Mouse (Mus musculus) kidney, postnatal 0 days (tissue): ENCODE results near the gene Klhl22. TPM values are rescaled to one million over a fixed set of nuclear protein-coding genes. Genes with fewer than 3 reads are reported as not detected.

ENCODE experiments used
- ATAC-seq: fragments of 200-750 bp; cut with Nextera tagmentation; replicated peaks from 2 replicates; pipeline ENCODE4 v1.8.0; 2017; ENCODE audit warnings: low read depth, moderate number of reproducible peaks, moderate TSS enrichment, moderate library complexity; ENCODE audit not compliant: low FRiP score
- DNase-seq: peaks from one replicate; pipeline ENCODE4 v3.0.0-alpha.2; 2016; ENCODE audit warnings: low spot score
- H3K27ac ChIP-seq: fragments of 300-500 bp; sonication (generic); 2 replicates; pipeline ENCODE4 v1.5.1; 2014; ENCODE audit warnings: mild to moderate bottlenecking
- H3K27me3 ChIP-seq: fragments of 300-500 bp; sonication (generic); 2 replicates; pipeline ENCODE4 v1.6.1; 2014; ENCODE audit warnings: low read length, mixed read lengths; ENCODE audit not compliant: insufficient read depth
- H3K36me3 ChIP-seq: fragments of 300-500 bp; sonication (generic); 2 replicates; pipeline ENCODE4 v1.6.1; 2014; ENCODE audit warnings: low read length, mixed read lengths; ENCODE audit not compliant: insufficient read depth
- H3K4me1 ChIP-seq: fragments of 300-500 bp; sonication (generic); replicated peaks from 2 replicates; pipeline ENCODE4 v1.6.1; 2014; ENCODE audit warnings: antibody characterized with exemption, low read length, mixed read lengths; ENCODE audit not compliant: insufficient read depth
- H3K4me2 ChIP-seq: fragments of 300-500 bp; sonication (generic); 2 replicates; pipeline ENCODE4 v1.6.1; 2014; ENCODE audit warnings: mild to moderate bottlenecking, low read length, moderate library complexity, mixed read lengths
- H3K4me3 ChIP-seq: fragments of 300-500 bp; sonication (generic); replicated peaks from 2 replicates; pipeline ENCODE4 v1.5.1; 2014; ENCODE audit warnings: low read depth, low read length
- H3K9ac ChIP-seq: fragments of 300-500 bp; sonication (generic); 2 replicates; pipeline ENCODE4 v1.6.1; 2014; ENCODE audit warnings: low read depth, low read length
- H3K9me3 ChIP-seq: fragments of 300-500 bp; sonication (generic); replicated peaks from 2 replicates; pipeline ENCODE4 v1.6.1; 2016; ENCODE audit warnings: low read length, inconsistent platforms, mixed read lengths
- CTCF ChIP-seq: IDR thresholded peaks from 2 replicates; pipeline ENCODE4 v1.5.1; 2016; ENCODE audit warnings: antibody characterized with exemption, low read depth, mild to moderate bottlenecking, moderate library complexity
- WGBS: fragments of 180-500 bp; shearing (Covaris S2); extraction: QIAGEN DNeasy Blood & Tissue Kit; methylation state at CpG from one replicate; pipeline ENCODE4 v1.1.7; 2014; 5-methylcytosine and 5-hydroxymethylcytosine counted together
- polyA plus RNA-seq: library from polyadenylated mRNA; unstranded; fragments of >200 nt; fragmentation: Nextera tagmentation; extraction: Ambion mirVana; gene quantifications from 2 replicates; pipeline ENCODE4 v1.2.1, GENCODE M21; 2015

The Klhl22 gene
- polyA plus RNA-seq = 39.3 and 42.8 TPM in 2 replicates

- Histone ChIP-seq H3K27me3 (no peaks in the 10 kb centered on the region), H3K4me2 (peak within 1 kb of the TSS; percentile 87), H3K4me1 (peaks cover 9% of the 10 kb centered on the region), H3K4me3 (peak within 1 kb of the TSS; percentile 52), H3K27ac (peak within 1 kb of the TSS; percentile 82), H3K36me3 (no peaks in the 10 kb centered on the region), H3K9me3 (no peaks in the 10 kb centered on the region), H3K9ac (peak within 1 kb of the TSS; percentile 77)
- DNase-seq = peak; percentile 92
- peak; percentile 19; the same call in 1 of the 2 replicates for TF ChIP-seq CTCF
- peak; percentile 91 for ATAC-seq
- WGBS = 2% methylated on average over 24 of the region's 28 CpGs
Measured at GRCm38 (mm10) chr16:17759344-17759773, at the start of gene Klhl22. Gene Klhl22 (plus strand): TSS chr16:17759618.

- Histone ChIP-seq H3K4me3 (no peak overlapping the region), H3K4me1 (peaks cover 8% of the 10 kb centered on the region), H3K27me3 (no peaks in the 10 kb centered on the region), H3K36me3 (no peaks in the 10 kb centered on the region; the same call in 1 of the 2 replicates), H3K9me3 (no peaks in the 10 kb centered on the region), H3K4me2 (no peak overlapping the region), H3K9ac (no peak overlapping the region), H3K27ac (no peak overlapping the region)
- ATAC-seq (no peak), DNase-seq (no peak)
- WGBS = 75% methylated on average over 1 of the region's 1 CpGs
- TF ChIP-seq CTCF = no peak
Measured at GRCm38 (mm10) chr16:17717791-17718190, 41.6 kb upstream of the Klhl22 start.

- Histone ChIP-seq H3K36me3 (no peaks in the 10 kb centered on the region; the same call in 1 of the 2 replicates), H3K4me1 (peaks cover 8% of the 10 kb centered on the region), H3K4me3 (no peak overlapping the region; the same call in 1 of the 2 replicates), H3K9ac (peak overlapping the region; percentile 91; the same call in 1 of the 2 replicates), H3K27ac (no peak overlapping the region), H3K4me2 (peak overlapping the region; percentile 94), H3K9me3 (no peaks in the 10 kb centered on the region), H3K27me3 (no peaks in the 10 kb centered on the region)
- no peak for DNase-seq
- no peak for ATAC-seq
- no peak for TF ChIP-seq CTCF
- WGBS = 61% methylated on average over 9 of the region's 9 CpGs
Measured at GRCm38 (mm10) chr16:17721114-17721808, 38.2 kb upstream of the Klhl22 start.

- no peaks in the 10 kb centered on the region for H3K27me3 ChIP-seq
- ATAC-seq (no peak), DNase-seq (no peak)
- H3K9me3 ChIP-seq = no peaks in the 10 kb centered on the region
- no peaks in the 10 kb centered on the region for H3K36me3 ChIP-seq
- H3K4me2 ChIP-seq = peak overlapping the region; percentile 94
- H3K4me3 ChIP-seq = peak overlapping the region; percentile 92
- WGBS = 3% methylated on average over 10 of the region's 10 CpGs
- peak overlapping the region; percentile 91 for H3K9ac ChIP-seq
- H3K4me1 ChIP-seq = peaks cover 8% of the 10 kb centered on the region
- peak overlapping the region; percentile 87 for H3K27ac ChIP-seq
- no peak for TF ChIP-seq CTCF
Measured at GRCm38 (mm10) chr16:17721822-17722460, 37.5 kb upstream of the Klhl22 start.

- peak; percentile 94 for ATAC-seq
- whole genome bisulfite sequencing = 2% methylated on average over 44 of the region's 44 CpGs
Measured at GRCm38 (mm10) chr16:17722461-17723324, 36.7 kb upstream of the Klhl22 start.

GRCm38 (mm10) chr16:17723325-17723626 lies 36.1 kb upstream of the Klhl22 start:
- DNase-seq = no peak
- Histone ChIP-seq H3K36me3 (no peaks in the 10 kb centered on the region), H3K27ac (no peak overlapping the region), H3K4me3 (no peak overlapping the region), H3K9ac (no peak overlapping the region), H3K9me3 (no peaks in the 10 kb centered on the region), H3K4me2 (peak overlapping the region; percentile 94; the same call in 1 of the 2 replicates), H3K27me3 (no peaks in the 10 kb centered on the region), H3K4me1 (peaks cover 8% of the 10 kb centered on the region)
- 88% methylated on average over 1 of the region's 1 CpGs for WGBS
- TF ChIP-seq CTCF = no peak
- no peak for ATAC-seq

More at GRCm38 (mm10) chr16:17722461-17723324, 36.7 kb upstream of the Klhl22 start:
- Histone ChIP-seq H3K4me1 (peaks cover 8% of the 10 kb centered on the region), H3K27ac (peak overlapping the region; percentile 87), H3K9ac (peak overlapping the region; percentile 91), H3K4me3 (peak overlapping the region; percentile 92), H3K27me3 (no peaks in the 10 kb centered on the region), H3K9me3 (no peaks in the 10 kb centered on the region), H3K36me3 (no peaks in the 10 kb centered on the region), H3K4me2 (peak overlapping the region; percentile 94)
- peak; percentile 98 for DNase-seq
- peak; percentile 63 for TF ChIP-seq CTCF
